Mouse (Mus musculus) hematopoietic multipotent progenitor cell, adult 10-12 weeks (in vitro differentiated cells): Measurements from ENCODE around the gene Srarp. TPM values are rescaled to one million over a fixed set of nuclear protein-coding genes. Genes with fewer than 3 reads are reported as not detected.

ENCODE experiments used
- polyA plus RNA-seq: library from polyadenylated mRNA; stranded (reverse); fragments of >175 nt; gene quantifications from 2 replicates; pipeline ENCODE4 v1.2.3, GENCODE M21; 2012; ENCODE audit warnings: low replicate concordance

The Srarp gene
- polyA plus RNA-seq: not detected in 2 replicates

DNA sequence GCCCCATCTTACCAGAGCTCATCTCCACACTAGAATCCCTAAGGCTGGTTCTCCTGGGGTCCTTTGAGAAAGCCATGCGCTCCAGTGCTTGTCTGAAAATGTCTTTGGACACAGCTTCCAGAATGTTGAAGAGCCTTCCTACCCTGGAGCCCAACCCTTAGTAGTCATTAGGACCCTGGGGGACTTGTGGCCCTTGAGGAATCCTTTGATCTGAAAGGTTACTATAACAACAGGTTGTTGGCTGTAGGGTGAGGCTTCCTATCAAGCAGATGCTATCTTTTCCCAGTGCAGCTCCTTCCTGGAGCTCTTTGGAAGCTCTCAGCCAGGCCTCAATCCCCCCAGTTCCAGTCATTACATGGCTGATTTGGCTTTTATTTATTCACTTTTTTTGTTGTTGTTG is at the start of gene Srarp:
Gene Srarp, minus strand, starts transcription at position 132 of the 400 bp plus-strand sequence.

DNA sequence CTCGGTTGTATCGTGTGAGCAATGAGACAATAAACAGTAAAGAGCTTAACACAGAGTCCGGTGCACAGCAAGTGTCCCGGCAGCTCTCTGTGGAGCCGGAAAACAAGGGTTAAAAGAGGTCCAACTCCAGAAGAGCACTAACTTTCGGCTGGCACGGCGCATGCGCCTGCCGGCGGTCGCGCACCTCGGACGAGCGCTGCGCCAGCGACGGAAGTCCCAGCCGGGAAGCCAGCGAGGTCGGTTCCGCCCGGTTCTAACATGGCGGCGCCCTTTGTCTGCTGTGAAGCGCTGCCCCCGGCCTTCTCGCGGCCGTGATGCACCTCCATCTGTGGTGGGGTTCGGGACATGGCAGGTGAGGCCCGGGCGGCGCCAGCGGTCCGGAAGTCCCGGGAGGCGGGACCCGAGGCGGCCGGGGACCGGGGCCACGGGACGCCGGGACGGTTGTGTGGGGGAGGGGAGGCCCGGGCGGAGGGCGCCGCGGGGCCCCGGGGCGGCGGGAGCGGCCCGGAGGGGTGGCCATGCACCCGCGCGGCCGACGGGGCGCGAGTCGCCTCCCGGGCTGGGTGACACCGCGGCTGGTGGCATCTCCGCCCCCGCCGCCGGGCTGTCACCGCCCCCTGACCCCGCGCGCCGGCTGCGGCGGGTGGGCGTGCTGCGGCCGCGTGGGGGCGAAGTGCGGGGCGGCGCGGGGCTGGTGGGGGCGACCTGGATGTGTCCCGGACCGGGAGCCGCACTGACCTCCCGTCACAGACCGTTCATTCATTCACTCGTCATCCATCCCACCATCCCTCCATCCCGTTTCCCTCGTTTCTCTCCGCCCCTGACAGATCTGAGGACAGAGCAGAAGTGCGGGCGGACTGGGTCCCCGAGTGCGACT is 8.8 kb upstream of the Srarp start, which contains the start of gene Zbtb17:
Gene Zbtb17, plus strand, starts transcription at position 204 of the 877 bp plus-strand sequence.

DNA sequence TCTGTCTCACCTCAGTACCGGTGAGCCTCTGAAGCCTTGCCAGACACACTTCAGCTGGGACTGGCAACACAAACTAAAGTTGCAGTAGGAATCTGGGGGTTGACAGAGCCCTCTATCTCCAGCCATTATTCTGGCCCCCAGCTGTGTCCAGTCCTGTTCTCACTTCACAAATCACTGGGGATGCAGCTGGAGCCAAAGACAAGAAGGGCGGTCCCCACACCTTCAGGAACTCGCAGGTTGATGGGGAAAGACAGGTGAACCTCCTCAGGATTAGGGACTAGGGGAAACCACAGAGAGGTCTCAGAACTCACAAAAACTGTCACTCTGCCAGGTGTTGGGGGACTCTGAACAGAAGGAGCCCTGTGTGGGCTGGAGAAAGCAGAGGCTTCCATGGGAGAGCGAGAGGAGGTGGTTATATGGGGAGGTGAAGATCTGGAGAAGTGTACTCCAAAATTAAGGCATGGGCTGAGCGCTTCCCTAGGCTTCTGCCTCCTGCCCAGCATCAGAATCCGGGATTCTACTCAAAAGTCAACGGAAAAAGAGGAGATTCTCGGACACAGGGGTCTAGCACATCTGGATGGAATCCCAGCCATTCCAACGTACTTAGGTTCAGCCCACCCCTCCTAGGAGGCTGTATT is 15.6 kb downstream of the Srarp start, which contains the start of gene Hspb7:
Gene Hspb7, plus strand, starts transcription at position 588 of the 638 bp plus-strand sequence.

DNA sequence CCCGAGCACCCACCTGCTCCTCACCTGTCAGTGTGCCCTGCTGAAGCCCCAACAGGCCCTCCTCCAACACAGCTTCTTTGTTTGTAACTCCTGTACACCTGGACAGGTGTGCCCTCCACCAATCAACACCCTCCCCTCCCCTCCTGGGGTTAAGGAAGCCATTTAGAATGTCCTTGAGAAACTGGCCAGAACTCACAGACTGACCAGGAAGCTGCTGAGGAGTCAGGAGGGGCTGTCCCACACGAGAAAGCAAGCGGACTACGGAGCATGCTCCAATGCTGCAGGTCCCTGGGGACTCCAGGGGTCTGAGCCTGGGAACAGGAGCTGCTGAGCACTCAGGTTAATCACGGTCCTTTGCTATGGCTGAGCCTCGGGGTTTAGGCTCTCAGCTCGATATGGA is 20.0 kb downstream of the Srarp start, which contains the start of gene Clcnkb:
Gene Clcnkb, minus strand, starts transcription at position 91 of the 400 bp plus-strand sequence.

DNA sequence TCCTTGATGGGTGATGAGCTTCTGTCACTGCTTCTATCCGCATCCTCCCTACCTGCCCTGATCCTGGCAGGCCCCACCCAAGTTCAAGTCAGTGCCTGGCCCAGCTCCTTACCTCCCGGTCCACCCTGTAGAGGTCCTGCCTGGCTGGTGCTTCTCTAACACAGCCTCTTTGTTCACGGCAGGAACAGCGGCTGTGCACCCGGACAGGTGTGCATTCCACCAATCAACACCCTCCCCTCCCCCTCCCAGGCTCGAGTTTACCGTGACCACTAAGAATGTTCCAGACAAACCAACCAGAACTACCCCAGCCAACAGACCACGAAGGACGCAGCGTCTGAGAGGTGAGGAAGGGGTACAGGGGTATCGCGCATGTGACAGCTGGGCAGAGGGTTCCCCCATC is 37.4 kb downstream of the Srarp start, which contains the start of gene Clcnka:
Gene Clcnka, minus strand, starts transcription at position 180 of the 400 bp plus-strand sequence.

Other genes starting within 250 kb of the Srarp start
- 0.49 and 0.60 TPM in 2 replicates for gene Rsg1, start 222.1 kb downstream of the Srarp start, polyA plus RNA-seq
- 0.35 TPM in 1 of 2 replicates, not detected in the other for gene Arhgef19, start 196.6 kb downstream of the Srarp start, polyA plus RNA-seq
- 0.85 and 1.2 TPM in 2 replicates for gene Epha2, start 134.9 kb downstream of the Srarp start, polyA plus RNA-seq
- not detected in 2 replicates for gene Fam131c, start 67.9 kb downstream of the Srarp start, polyA plus RNA-seq
- gene Clcnka, start 37.4 kb downstream of the Srarp start, polyA plus RNA-seq: not detected in 2 replicates
- not detected in 2 replicates for gene Clcnkb, start 20.1 kb downstream of the Srarp start, polyA plus RNA-seq
- 0.07 TPM in 1 of 2 replicates, not detected in the other for gene Hspb7, start 15.3 kb downstream of the Srarp start, polyA plus RNA-seq
- 36.6 and 45.4 TPM in 2 replicates for gene Zbtb17, start 8.5 kb upstream of the Srarp start, polyA plus RNA-seq
- 137 and 294 TPM in 2 replicates for gene Spen, start 102.5 kb upstream of the Srarp start, polyA plus RNA-seq
- 0.08 TPM in 1 of 2 replicates, not detected in the other for gene Fblim1, start 170.0 kb upstream of the Srarp start, polyA plus RNA-seq
- gene Tmem82, start 182.5 kb upstream of the Srarp start, polyA plus RNA-seq: 0.58 and 0.66 TPM in 2 replicates
- 0.04 and 0.06 TPM in 2 replicates for gene Slc25a34, start 187.7 kb upstream of the Srarp start, polyA plus RNA-seq
- gene Plekhm2, start 228.8 kb upstream of the Srarp start, polyA plus RNA-seq: 28.7 and 51.0 TPM in 2 replicates
- 0.39 and 5.8 TPM in 2 replicates for gene Rsc1a1, start 249.5 kb upstream of the Srarp start, polyA plus RNA-seq